Mouse (Mus musculus) adrenal gland (tissue): ENCODE data around the gene Aldh5a1.

Experiments
- intact Hi-C: fragments of 180-260 bp; cut with DNase I; formaldehyde crosslinking; loops from one replicate; pipeline ENCODE4 v1.15.1; 2025

Aldh5a1 gene

DNA sequence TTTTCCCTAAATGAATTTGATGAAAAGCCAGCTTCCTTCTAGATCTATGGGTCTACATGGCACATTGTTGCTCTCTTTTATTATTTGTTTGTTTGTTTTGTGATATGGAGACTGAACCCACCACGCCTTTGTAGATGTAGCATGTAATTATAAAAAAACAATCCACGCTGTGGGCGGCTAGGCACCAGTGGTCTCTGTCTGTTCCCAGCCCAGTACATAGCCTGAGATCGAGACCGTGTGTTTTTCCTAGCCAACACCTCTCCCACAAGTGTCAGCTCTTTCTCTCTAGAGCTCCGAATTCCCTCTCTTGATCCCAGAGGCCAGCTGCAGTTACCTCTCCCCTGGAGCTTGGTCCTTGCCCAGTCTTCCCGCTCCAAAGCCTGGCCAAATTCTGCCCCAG is 69.2 kb downstream of the Aldh5a1 start:
- intact Hi-C loops, result no loop called here

DNA sequence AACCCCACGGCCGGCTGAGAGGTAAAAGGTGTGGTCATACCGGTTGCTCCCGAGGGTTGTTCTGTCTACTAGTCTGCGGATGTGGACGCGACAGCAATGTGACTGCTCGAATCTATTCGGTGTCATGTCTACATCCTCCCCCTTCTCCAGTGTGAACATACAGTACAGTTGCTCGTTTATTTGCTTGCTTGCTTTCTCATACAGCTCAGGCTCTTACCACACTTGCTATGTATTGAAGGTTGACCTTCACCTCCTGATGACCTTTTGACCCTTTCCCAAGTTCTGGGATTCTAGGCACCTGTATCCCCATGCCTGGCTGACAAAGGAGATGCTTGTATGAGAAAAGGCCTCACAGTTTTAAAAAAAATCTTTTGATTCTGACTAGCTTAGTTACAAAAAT is 69.7 kb downstream of the Aldh5a1 start:
- intact Hi-C loops, result no loop called here

DNA sequence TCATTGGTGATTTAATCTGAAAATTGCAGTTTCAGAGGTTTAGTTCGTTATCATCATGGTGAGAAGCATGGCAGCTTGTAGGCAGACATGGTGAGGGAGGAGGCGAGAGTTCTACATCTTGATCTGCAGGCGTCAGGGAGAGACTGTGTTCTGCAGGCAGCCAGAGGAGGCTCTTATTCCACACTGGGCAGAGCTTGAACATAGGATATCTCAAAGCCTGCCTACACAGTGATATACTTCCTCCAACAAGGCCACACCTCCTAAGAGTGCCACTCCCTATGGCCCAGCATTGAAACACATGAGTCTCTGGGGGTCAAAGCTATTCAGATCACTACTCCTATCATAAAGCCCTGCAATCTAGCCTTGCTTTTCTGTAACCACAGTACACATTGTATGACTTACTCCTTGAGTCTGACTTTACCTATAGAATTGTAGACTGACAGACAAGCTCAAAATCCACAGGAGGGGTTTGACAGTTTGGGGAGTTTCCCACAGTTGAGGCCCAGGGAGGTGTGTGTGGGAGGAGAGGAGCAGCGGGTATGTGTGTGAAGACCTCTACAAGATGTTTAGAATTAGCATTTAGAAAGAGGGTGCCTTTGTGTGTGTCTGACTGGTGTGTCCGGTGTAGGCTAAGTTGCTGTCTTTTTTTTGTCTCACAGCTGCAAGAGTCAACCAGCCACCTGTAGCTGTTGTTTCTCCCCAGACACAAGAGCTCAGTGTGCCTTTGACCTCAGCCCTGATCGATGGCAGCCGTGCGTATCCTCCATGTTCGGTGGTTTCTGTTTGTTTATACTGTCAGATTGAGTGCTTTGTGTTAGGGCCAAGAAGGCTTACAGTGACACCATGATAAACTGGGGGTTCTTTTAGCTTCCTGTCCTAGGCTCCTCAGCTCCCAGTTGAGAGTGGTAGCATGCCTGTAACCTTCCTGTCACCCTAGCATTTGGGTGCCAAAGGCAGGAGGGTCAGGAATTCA is 70.7 kb downstream of the Aldh5a1 start:
- intact Hi-C loops, result no loop called here

DNA sequence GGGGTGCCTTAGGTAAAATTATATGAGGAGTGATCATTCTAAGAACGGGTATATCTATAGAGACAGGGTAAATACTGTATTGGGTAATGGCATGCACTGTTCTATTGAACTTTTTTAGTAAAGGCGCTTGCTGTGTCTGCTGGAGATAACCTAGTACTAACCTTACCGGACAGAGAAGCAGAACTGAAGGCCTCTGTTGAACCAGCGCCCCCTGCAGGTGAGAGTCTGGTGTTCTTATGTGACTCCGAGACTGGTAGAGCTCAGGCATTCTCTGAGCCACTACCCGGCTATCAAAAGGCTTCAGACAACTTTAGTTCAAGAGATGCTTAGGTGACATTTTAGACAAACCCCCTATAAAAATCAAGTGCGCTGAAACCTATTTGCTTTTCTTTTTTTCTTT is 74.9 kb downstream of the Aldh5a1 start:
- intact Hi-C loops, result no loop called here

DNA sequence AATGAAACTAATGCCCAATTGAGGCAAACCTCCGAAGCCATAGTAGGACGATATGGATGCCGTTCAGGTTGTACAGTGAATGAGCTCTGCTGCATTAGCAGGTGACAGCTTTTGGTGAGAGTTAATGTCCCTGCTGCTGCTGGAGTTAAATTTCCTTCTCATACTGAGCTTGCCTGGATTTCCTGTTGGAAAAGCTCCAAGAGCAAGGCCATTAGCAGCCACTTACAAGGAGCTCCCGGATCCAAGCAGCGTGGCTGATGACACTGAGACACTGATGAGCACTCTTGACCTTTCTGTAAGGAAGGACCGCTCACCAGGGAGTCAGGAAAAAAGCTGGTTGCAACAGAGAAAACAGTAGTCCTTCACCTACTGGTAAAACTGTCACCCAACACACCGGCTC is 75.4 kb downstream of the Aldh5a1 start:
- intact Hi-C loops, result no loop called here

DNA sequence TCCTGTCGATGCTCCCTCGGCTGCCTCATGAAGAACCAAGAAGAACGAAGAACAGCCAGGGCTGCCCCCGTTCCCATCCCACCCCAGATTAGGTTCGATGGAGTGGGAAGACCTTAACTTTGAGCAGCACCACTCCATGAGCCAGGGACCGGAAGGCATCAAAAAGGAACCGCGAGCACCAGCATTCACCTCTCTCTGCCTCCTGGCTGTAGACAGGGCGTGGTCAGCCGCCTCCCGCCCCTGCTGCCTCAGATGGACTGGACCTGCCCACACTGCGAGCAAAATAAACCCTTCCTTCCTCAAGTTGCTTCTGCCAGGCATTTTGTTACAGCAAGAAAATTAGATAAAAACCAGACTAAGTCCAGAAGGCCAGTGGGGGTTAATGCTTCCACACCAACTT is 76.4 kb downstream of the Aldh5a1 start:
- intact Hi-C loops, result no loop called here

DNA sequence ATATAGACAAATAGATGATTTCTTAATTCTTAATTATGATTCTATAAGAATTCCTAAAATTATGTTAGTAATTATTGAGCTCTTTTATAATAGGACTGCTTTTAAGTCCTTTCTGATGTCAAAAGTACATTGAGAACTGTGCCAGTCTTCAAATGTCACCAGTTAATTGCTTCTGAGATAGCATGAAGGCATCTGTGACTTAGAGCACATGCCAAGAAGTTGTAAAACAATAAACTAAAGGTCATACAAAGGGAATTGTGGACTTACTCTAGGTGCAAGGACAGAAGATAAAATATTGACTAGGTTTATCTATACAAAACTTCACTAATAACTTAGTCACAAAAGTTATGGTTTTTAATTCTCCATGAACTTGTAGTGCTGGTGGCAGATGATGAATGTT is 78.3 kb downstream of the Aldh5a1 start:
- intact Hi-C loops, result no loop called here
